Mouse (Mus musculus) retina, postnatal 7 days (tissue): ENCODE data around the gene Gdnf.

Experiments used
- DNase-seq: peaks from one replicate; pipeline ENCODE4 v3.0.0-alpha.2; 2012; ENCODE audit warnings: low read depth, low spot score

Gdnf gene

DNA sequence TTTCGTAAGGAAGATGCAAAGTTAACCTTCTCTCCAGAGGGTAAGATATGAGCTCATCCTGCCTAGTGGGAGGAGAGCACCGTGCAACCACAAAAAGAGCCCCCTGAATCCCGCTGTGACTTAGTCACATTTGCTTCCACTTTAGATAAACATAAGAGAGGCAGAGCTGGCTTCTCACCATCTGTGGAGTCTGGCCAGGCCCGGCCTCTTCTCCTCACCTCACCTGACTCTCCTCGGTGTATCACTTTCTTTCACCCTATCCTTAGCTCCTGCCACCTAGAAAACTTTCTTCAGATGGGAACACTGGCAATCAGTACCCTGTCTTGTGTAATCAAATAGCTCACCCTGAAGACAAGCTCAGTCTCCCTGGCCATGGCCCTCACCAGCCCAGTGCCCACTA is 48.2 kb downstream of the Gdnf start:
- DNase-seq, result no peak

DNA sequence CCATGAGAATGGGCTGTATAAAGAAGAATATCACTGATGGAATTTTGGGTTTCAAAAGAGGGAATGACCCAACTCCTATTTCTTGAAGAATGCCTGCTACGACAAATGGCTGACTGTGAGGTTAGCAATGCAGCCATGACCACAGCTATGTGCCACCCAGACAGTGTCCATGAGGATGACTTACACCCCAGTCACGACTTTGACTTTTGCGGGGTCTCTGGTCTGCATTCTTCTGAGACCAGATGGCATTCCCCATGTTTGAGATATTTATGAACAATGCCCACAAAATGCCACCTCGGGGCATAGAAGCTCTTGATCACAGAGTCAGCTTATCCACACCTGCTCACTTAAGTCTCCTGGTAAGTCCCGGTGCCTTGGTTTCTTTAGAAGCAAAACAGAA is 52.2 kb downstream of the Gdnf start:
- DNase-seq, result no peak

DNA sequence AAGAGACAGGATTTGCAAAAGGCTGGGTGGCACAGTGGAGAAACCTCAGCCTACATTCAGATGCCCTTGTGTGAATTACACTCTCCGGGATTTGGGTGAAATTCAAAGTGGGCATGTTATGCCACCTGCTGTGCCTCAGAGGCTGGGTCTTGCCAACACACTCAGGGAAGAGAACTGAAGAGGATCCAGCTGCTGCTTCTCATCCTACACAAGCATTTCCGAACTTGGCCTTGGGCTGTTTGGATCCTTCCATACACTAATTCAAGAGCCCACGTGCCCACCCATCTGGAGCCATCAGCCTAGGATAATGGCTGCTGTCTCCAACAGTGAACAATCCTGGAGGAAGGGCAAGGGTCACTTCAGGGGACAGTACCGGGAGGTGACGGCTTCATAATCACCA is 52.7 kb downstream of the Gdnf start:
- DNase-seq, result no peak

DNA sequence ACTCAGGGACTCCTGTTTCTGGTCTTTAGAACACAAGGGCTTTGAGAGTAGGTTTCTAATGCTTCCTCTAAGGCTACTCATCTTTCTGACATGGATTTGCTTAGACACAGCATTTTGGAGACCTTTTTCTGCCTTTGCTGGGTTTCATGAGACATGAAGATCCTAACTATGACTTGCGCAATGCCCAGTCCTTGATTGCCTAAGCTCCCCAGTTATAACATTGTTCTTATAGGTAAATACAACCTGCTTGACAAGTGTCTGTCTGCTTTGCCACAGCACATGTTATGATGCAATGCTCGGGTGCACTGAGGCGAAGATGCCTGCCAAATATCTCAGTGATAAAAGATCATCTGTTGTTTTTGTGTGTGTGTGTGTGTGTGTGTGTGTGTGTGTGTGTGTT is 54.7 kb downstream of the Gdnf start:
- DNase-seq, result no peak

DNA sequence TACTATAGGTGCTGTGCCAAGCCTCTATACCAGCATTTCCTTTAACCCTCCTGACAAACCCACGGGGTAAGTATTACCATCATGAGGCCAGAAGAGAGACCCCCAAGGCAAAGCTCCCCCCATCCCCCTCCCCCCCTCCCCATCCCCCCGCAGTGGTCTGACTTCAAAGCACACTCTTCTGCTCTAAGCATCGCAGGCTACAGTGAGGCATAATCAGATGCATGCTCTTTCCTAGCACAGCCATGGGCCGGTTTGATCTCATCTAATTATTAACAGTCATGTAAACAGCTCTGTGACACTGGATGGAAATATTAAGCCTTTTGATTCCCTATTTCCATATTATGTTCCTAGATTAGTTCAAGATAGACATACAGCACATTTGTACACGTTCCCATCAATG is 61.8 kb downstream of the Gdnf start:
- no peak for DNase-seq

DNA sequence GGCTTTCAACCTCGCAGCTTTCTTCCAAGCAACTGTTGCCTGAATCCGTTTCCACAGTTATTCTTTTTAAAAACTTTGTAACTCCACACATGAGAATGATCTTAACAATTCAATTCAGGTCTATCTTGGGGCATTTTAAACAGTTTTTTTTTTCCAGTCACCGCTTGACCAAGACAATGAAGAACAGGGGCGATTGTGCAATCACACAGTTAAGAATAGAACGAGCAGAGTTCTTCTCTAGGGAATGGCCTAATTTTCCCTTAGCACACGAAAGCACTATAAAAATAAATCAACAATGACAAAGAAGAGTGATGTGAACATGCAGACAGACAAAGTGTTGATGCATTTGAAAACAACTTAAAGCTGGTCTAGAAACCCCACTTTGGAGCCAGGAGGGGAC is 65.2 kb downstream of the Gdnf start:
- no peak for DNase-seq

DNA sequence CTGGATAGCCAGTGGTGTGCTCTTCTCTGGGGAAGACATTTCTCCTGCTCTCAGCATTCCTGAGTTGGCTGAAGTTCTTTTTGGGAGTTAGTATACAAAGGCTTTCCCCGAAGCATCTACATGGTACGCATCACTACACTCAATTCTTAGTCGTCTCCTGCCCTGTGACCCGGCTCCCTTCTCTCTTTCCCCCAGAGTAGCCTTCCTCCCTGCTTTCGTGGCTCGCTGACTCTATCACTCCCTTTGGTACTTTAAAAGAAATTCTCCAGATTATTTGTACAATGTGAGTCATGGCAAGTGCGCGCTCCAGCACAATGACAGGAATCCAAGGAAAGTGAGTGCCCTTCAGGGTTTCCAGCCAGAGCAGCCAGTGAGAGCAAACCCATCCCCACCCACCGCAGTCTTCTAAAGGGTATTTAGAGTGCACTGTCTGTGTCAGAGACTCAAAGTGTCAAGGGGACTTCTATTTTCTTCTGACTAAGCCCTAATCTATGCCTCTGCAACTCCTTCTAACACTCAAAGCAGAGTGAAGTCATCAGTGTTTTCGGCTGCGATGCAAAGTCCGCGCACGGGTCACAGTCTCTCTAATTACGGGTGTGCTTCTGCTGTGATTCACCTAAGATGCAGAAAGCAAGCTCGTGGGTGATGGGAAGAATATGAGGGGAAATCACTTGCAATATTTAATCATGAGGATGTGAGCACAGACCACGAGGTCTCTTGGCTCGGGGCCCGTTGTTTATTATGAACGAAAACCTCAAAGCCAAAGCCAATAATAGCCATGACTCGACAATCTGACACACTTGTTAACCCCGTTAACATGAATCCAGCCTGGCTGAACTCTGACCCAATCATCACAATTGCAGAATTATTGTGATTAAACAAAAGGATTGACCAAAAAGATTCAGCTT is 67.2 kb downstream of the Gdnf start:
- DNase-seq, result no peak

DNA sequence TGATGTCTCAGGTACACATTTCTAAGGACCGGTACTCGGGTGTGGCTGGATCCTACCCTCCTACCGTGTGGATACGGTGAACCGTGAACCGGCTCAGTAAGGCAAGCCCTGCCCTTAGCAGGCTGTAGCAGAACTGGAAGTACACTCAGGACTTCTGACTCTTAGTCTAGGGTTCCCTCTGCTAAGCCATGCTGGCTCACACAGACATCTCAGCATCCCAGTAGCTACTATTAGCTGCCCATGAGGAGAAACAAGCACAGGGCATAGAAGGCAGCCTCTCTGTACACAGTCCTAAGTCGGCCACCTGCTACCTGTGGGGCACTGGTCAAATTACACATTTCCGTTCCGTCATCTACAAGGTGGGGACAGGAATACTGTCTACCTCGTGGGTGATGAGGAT is 68.2 kb downstream of the Gdnf start:
- no peak for DNase-seq

DNA sequence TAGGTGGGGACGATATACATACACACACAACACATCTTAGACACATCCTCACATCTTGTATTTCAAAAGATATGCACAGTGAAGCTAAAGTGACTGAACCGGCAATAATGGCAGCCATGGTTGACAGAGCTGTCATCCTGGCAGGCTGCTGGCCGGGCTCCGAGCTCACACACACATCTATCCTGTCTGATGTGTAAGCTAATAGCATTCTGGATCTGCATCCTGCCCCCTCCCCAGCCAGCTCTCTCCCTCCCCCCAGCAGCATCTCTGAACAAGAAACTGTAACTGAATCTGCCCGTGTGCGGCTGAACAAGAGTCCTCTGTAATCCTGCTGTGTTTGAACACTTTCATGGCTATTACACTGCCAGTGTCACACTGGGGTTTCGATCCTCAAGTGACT is 69.3 kb downstream of the Gdnf start:
- DNase-seq, result no peak

DNA sequence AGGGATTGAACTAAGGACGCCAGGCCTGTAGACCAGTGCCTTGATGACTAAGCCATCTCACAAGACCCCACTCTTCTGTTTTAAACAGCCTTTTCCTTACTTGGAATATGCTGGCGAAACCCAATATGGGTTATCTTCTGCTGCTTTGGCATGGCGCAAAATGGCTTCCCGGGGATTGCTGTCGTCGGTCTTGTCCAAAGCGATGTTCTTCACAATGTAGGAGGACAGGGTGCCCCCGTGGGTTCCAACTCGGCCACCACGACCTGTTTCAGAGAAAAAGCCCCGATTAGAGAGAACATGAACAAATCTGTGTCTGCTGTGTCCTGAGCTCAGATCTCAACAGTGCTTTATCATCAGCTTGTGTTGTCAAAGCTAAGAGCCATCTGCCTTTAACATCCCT is 73.5 kb downstream of the Gdnf start:
- DNase-seq, result no peak

DNA sequence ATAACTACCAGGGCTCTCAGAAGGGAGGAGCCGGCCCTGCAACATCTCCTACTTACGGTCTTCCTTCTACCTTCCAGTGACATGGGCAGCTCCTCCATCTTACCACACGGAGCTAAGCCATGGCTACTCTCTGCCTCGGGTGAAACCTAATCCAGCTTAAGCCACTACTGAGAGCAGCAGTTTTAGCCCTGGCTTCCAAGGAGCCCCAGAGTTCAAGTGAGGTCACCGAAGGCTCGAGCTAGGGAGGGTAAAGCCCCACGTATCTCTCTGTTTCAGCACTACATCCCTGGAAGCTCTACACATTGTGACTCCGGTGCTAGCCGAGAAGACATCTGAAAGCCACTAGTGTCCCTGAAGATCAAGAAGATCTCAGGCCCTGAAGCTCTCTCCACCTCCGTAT is 74.5 kb downstream of the Gdnf start:
- DNase-seq, result peak; percentile 46

DNA sequence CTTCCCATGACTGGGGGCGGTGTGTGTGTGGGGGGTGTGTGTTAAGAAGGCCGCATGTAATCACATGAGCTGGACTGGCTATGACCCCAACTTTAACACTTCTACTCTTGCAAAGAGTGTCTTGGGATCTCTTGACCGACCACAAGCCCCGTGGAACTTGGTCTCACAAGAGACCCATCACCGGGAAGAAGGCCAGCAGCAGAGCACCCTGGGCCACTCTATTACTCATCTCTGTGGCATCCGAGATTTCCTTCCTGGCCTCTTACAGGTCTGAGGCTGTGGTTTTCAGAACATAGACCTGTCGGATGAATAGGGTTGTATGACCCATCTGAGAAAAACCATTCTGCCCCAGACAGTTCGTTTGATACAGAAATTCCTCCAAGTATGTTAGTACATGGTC is 75.9 kb downstream of the Gdnf start:
- no peak for DNase-seq
